Mouse (Mus musculus): ENCODE results near the gene Aatk.

The Aatk gene

GRCm38 (mm10) chr11:120052274-120052673 is 5.3 kb upstream of the Aatk start:
- no peak for DNase-seq (ENCODE audit: low read depth)

GRCm38 (mm10) chr11:120051124-120051811 is 4.3 kb upstream of the Aatk start:
- DNase-seq (ENCODE audit: low read depth), result no peak

GRCm38 (mm10) chr11:120049067-120049466 is 2.1 kb upstream of the Aatk start:
- DNase-seq (ENCODE audit: low read depth), result no peak

- no peak for DNase-seq (ENCODE audit: low read depth)
Observed at GRCm38 (mm10) chr11:120048252-120048556, 1.2 kb upstream of the Aatk start.

GRCm38 (mm10) chr11:120047531-120048251 is 724 bp upstream of the Aatk start:
- no peak for DNase-seq (ENCODE audit: low read depth)

GRCm38 (mm10) chr11:120045839-120046552 is 971 bp downstream of the Aatk start:
- no peak for DNase-seq (ENCODE audit: low read depth)

- no peak for DNase-seq (ENCODE audit: low read depth)
Observed at GRCm38 (mm10) chr11:120045341-120045740, 1.6 kb downstream of the Aatk start.

DNA sequence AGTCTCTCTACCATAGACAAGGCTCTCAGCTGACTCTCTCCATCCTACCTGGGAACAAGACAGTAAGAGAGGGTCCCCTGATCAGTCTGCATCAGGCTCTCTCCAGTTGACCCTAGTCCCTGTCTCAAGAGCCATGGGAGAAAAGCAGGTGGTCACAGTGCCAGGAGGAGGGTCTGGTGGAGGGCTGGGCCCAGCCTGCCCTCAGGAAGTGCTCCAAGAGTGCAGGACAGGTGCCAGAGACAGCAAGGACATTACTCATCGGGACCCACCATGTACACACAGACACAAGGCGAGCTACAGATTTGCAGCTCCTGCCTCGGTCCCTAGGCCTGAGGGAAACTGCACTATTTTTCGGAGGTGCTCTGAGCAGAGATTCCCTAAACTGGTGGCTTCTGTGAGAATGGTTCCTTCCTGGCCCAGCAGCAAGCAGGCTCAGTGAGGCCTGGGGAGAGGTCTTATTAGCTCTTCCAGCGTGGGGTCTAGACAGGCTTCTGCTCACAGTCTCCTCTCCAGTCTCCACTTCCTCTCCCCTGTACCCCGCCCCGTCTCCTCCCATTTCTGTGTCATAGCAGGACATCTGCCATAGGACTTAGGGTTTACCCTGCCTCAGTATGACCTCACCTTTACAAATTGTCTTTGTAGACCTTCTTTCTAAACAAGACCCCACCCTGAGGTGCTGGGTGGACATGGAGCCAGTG is 4.7 kb downstream of the Aatk start:
- no peak for DNase-seq (ENCODE audit: low read depth)

DNA sequence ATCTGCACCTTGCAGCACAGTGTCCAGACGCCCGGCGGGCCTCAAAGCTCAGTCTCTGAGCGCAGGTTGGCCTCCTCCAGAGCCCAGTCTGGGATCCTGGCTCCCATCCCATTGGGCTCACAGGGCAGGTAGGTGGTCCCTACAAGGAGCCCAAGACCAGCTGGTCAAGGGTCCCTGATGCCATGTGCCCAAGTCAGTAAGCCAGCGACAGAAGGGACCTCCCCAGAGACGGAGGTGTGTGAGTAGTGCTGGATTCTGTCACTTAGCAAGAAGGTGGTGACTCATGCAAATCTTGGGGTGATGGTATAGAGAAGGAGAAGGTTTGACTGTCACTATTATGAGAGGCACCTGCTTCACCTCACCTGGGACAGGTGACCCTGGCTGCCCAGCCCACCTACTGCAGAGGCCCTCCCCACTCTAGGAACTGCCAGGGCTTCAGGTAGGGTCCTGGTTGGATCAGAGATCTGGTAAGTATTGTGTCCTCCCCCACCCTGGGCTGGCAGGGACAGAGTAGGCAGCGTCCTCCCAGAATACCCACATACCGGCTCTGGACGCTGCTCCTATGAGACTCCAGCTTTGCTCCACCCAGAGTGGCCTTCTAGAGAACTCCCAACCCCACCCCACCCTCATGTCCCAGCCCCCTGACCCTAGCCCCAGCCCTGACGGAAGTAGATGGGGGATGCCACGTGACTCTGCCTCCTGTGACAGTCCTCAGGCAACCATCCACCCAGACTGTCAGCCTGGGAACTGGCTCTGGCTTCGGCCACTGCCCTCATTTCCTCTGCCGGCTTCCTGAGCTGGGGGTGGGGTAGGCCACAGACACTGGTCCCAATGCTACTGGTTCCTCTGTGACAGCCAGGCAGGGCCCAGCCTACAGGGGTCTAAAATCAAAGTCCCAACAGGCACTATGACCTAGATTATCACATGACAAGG is 5.5 kb downstream of the Aatk start:
- no peak for DNase-seq (ENCODE audit: low read depth)

GRCm38 (mm10) chr11:120040440-120040839 is 6.5 kb downstream of the Aatk start:
- DNase-seq (ENCODE audit: low read depth), result no peak

DNA sequence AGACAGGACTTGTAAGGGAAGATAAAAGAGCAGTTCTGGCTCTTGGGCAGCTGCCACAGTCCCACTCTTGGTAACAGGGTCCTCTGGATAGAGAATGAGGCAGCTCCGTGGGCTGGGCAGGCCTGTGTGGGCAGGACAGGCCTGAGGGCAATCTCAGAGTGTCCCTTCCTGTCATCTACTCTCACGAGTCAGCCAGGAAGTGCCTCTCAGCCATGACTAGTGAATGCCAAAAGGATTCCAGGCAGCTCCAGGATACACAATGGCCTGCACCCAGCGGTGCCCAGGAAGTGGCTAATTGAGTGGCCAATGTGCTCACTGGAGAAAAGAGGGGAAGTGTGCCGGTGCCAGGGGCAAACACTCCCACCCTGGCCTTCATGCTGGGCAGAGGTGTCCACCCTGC is 7.4 kb downstream of the Aatk start:
- no peak for DNase-seq (ENCODE audit: low read depth)

DNA sequence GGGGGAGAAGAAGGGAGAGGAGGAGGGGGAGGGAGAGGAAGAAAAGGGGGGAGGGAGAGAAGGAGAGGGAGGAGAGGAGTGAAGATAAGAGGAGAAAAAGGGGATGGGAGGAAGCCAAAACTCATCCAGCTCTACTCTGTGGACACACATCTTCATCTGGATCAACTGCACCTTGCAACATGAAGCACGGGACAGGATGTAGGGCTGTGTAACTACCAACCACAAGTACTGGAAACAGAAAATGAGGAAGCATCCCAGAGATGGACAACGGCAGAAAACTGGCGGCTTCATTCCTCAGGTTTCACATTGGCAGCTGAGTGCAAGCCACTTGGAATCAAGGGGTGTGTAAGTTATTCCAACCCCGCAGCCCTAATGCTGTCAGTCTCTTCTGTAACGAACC is 12.2 kb downstream of the Aatk start:
- DNase-seq (ENCODE audit: low read depth), result no peak

DNA sequence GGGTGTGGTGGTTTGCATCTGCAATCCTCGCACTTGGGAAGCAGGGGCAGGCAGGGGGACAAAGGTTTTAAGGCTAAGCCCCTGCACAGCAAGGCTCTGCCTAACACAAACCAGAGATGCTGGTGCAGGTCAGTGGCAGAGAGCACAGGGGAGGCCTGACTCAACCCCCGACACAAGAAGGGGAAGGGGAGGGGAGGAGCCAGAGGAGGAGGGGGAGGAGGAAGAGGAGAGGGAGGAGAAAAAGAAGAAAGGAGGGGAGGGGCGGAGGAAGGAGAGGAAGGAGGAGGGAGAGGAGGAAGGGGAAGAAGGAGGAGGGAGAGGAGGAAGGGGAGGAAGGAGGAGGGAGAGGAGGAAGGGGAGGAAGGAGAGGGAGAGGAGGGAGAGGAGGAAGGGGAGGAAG is 12.7 kb downstream of the Aatk start:
- no peak for DNase-seq (ENCODE audit: low read depth)

DNA sequence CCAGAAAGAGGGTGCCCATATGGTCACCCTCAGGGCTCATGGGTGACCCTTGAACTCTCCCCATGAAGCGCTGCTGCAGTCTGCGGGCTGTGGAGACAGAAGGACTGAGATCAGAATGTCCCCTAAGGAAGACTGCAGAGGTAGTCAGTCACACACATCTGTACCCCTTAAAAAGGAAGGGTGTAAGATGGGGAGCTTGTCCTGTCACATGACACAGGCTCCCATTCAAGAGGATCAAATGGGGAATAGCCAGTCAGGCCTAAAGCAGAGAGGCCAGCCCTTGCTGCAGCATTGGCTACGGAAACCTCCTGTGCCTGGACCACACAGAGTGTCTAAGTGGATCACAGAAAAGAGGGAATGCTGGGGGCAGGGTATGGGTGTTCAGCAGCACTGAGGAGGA is 13.5 kb downstream of the Aatk start:
- no peak for DNase-seq (ENCODE audit: low read depth)

- DNase-seq (ENCODE audit: low read depth), result no peak
Observed at GRCm38 (mm10) chr11:120032052-120032451, 14.9 kb downstream of the Aatk start.

GRCm38 (mm10) chr11:120030145-120030901 is 16.6 kb downstream of the Aatk start:
- peak; percentile 36 for DNase-seq (ENCODE audit: low read depth)

GRCm38 (mm10) chr11:120029431-120030144 is 17.4 kb downstream of the Aatk start:
- no peak for DNase-seq (ENCODE audit: low read depth)

- no peak for DNase-seq (ENCODE audit: low read depth)
Observed at GRCm38 (mm10) chr11:120028319-120029092, 18.5 kb downstream of the Aatk start.

GRCm38 (mm10) chr11:120026941-120027340 is 20.0 kb downstream of the Aatk start:
- DNase-seq (ENCODE audit: low read depth), result no peak
